Mouse (Mus musculus): ENCODE results near the gene Ap1g1.

- TF ChIP-seq CTCF (IDR thresholded peaks at IDR 0.05; ENCODE audit: extremely low read depth, insufficient read depth, low read length) = no peak
- no peak for TF ChIP-seq POLR2A (IDR thresholded peaks at IDR 0.05; ENCODE audit: extremely low read depth, insufficient read depth, low read length)
Observed at GRCm38 (mm10) chr8:109800325-109800724, 22.0 kb downstream of the Ap1g1 start.
